Mouse (Mus musculus): ENCODE measurements around the gene Vmn2r65. TPM values are rescaled to one million over a fixed set of nuclear protein-coding genes. Genes with fewer than 3 reads are reported as not detected.

Gene Vmn2r65
- total RNA-seq (2018; cell fraction: chromatin; rRNA removed): not detected
- not detected for total RNA-seq (2018; cell fraction: cytosol; rRNA removed)
- not detected for total RNA-seq (2018; cell fraction: nucleus; rRNA removed)
- not detected in 3 replicates for polyA plus RNA-seq (2018)

DNA sequence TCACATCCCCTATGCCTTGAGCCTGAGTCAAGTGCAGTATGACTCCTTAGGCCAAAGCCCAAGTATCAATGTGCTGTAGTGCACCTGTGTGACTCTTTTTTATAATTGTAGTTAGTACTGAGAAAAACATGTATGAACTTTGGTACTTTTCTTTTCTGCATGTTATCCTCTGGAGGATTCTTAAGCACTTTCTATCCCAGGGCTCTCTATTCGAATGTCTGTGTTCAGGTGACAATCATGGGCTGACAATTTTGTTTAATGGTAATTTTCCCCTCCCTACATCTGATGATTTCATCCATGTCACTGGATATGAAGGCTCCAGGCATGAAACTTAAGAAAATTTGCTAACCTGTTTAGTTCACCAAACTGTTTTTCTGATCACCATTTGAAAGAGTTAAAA lies at the start of gene Vmn2r65:
Vmn2r65 (minus strand) TSS at position 101 of the 400 bp plus-strand sequence.
- Histone ChIP-seq H3K27ac (no peak within 1 kb of the TSS), H3K36me3 (ENCODE audit: inconsistent target) (no peaks in the 10 kb centered on the region), H3K79me2 (ENCODE audit: inconsistent target) (no peaks in the 10 kb centered on the region), H3K4me3 (ENCODE audit: inconsistent target) (no peak within 1 kb of the TSS)
- WGBS (ENCODE audit: missing documents): 33% methylated on average over 1 of the region's 1 CpGs

DNA sequence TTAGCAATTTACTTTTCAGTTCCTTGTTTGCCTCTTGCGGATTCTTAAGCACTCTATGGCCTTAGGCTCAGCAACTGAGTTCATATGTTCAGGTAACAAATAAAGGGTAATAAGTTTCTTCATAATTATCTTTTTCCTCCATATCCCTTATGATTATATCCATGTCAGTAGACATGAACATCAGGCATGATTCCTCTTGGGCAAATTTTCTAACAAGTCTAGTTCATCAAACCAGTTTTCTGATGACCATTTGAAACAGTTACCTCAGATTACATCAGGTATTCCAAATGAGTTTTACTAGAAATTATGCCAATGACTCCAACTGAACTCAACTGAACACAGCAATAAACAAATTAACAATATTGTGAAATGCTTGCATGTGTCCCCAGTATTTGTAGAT lies 48.3 kb upstream of the Vmn2r65 start, which contains the start of gene Vmn2r66:
Vmn2r66 (minus strand) TSS at position 101 of the 400 bp plus-strand sequence.
- H3K79me2 ChIP-seq (ENCODE audit: inconsistent target): no peaks in the 10 kb centered on the region
- no peak within 1 kb of the TSS for H3K27ac ChIP-seq
- H3K36me3 ChIP-seq (ENCODE audit: inconsistent target): no peaks in the 10 kb centered on the region
- H3K4me3 ChIP-seq (ENCODE audit: inconsistent target): no peak within 1 kb of the TSS
- 86% methylated on average over 1 of the region's 1 CpGs for WGBS (ENCODE audit: missing documents)

DNA sequence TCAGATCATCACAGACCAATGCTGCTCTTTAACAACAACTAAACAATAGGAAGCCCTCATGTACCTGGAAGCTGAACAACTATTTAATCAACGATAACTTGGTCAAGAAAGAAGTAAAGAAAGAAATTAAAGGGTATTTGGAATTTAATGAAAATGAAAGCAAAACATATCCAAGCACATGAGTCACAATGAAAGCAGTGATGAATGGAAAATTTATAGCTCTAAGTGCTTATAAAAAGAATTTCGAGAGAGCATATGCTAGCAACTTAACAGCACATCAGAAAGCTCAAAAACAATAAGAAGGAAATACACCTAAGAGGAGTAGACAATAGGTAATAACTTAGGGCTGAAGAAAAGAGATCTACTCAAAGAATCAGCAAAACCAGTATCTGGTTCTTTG lies 32.8 kb upstream of the Vmn2r65 start:
- 52% methylated on average over 2 of the region's 2 CpGs for WGBS (ENCODE audit: missing documents)
- Histone ChIP-seq H3K79me2 (ENCODE audit: inconsistent target) (no peaks in the 10 kb centered on the region), H3K4me3 (ENCODE audit: inconsistent target) (no peak overlapping the region), H3K27ac (no peak overlapping the region), H3K36me3 (ENCODE audit: inconsistent target) (no peaks in the 10 kb centered on the region)

Other genes with a start within 250 kb of the Vmn2r65 start
- not detected in 3 replicates for gene Olfr291, start 110.6 kb downstream of the Vmn2r65 start, polyA plus RNA-seq (2018)
- gene Vmn2r66, start 48.2 kb upstream of the Vmn2r65 start, polyA plus RNA-seq (2018): not detected in 3 replicates
- not detected in 3 replicates for gene Vmn2r67, start 191.9 kb upstream of the Vmn2r65 start, polyA plus RNA-seq (2018)

Data from macrophage (primary cell).